Mouse (Mus musculus): Measurements from ENCODE around the gene Myo9a.

Myo9a gene

GRCm38 (mm10) chr9:59750267-59751065 is at the start of gene Myo9a, which contains the start of gene Senp8:
Myo9a (plus strand) TSS chr9:59750896.
Senp8 (minus strand) TSS chr9:59750710.
- DNase-seq (ENCODE audit: low spot score) = peak; percentile 100

DNA sequence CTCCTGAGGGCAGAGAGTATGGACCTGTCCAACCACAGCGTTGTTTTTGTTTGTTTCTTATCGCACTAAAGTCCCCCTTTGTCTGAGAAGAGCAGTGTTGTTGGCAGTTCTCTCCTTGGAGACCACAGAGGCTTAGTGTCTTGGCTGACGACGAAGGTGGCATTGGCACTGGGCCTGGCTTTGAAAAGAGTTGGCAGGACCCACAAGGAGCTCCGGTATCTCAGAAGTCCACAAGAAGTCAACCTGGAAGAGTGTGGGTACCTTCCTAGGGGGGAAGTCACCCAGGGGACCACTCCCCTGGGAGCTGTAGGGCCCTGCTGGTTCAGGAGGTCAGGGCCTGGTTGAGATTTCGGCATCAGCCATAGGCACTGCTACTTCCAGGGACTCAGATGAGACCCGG is 49.6 kb upstream of the Myo9a start:
- no peak for DNase-seq (ENCODE audit: low spot score)

DNA sequence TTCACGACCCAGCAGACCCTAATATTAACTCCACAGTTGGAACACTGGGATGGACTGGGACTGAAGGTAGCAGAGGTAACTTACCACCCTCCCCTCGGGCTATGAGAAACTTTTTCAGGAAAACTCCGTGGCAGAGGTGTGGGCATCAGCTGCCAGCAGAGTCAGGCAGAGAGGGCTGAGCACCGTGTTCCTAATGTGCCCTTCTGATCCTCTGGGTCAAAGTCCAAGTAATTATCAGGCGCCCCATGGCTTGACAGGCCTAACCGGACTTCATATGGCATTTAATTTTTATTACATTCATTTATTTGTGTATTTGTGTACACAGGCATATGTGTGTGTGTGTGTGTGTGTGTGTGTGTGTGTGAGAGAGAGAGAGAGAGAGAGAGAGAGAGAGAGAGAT is 47.6 kb upstream of the Myo9a start:
- no peak for DNase-seq (ENCODE audit: low spot score)

DNA sequence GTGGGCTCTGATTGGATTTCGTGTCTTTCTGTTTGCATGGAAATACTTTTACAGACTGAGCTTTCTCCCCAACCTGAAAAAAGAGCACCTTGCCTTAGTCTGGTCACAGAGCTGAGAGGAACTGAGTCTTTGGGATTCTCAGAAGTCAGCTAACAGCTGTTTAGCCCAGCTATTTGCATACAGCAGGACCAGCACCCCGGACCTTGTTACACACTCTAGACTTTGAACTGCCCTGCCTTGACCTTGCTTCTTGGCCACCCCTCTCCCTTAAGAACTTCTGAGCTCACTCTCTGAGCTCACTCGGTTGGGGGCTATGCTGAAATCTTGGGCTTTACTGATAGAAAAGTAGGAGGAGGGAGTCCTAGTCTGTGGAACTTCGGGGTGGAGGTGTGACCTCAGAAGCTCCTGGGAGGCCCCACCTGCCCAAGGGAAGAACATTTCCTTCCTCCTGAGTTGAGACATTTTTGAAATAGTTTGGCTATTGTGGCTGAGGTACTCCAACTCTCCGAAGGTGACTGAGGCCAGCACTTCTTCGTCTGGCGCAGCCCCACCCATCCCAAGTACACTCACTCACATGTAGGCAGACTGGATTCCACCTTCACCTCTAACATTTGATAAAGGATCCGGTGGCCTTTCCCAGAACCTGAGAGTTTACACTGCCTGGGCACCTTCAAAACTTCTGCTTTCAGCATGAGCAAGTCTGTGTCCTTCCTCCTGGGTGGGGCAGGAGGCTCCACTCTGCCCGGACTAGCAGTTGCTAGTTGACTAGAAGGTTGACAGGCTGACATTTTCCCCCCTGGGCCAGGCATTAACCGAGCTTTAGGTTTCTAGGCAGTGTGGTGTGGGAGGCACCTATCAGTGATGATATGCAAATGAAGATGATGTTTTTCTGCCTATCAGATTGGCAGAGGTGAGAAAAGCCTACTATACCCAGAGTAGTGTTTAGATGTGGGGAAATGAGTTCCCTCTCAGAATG is 43.6 kb upstream of the Myo9a start:
- DNase-seq (ENCODE audit: low spot score) = no peak

GRCm38 (mm10) chr9:59709225-59709624 is 41.5 kb upstream of the Myo9a start:
- no peak for DNase-seq (ENCODE audit: low spot score)

DNA sequence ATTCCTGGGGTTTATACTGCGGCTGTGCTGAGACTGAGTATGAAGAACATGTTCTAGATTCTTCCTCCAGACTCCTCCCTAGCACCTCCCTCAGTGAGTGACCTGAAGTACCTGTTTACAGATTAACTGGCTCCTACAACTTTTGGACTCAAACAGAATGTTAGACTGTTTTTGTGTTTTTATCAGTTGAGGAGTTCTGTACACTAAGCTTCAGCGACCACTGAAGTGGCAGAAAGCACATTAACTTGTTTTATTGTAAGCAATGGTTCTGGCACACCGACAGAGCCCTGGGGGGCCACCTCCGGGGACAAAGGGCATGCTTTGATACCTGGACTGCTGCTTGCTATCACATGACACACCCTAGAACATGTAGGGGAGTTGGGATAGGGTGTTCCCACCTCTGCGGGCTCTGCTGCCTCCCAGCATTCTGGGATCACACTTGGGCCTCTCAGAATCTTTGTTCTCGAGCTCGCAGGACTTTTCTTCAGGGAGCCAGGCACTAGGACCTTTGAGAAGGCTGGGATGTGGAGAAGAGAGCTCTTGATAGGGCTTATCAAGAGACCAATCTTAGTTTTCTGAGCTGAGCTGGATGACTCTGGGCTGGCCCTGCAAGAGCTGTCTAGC is 34.3 kb upstream of the Myo9a start:
- no peak for DNase-seq (ENCODE audit: low spot score)

DNA sequence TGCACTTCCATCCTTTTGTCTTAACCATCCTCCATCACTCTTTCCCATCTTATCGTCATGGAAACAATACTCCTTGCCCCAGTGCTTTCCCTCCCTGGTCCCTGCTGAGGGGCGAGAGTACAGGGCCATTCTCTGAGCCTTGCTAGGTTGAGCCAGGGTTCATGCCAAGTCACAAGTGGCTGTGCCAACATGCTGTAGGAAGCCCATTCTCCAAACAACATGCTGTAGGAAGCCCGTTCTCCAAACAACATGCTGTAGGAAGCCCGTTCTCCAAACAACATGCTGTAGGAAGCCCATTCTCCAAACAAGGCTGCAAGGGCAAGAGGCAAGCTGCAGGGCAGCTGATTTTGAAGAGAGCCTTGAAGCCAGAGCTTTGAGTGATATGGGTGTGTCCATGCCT is 32.5 kb upstream of the Myo9a start:
- no peak for DNase-seq (ENCODE audit: low spot score)

GRCm38 (mm10) chr9:59721144-59721543 is 29.6 kb upstream of the Myo9a start:
- DNase-seq (ENCODE audit: low spot score) = no peak

DNA sequence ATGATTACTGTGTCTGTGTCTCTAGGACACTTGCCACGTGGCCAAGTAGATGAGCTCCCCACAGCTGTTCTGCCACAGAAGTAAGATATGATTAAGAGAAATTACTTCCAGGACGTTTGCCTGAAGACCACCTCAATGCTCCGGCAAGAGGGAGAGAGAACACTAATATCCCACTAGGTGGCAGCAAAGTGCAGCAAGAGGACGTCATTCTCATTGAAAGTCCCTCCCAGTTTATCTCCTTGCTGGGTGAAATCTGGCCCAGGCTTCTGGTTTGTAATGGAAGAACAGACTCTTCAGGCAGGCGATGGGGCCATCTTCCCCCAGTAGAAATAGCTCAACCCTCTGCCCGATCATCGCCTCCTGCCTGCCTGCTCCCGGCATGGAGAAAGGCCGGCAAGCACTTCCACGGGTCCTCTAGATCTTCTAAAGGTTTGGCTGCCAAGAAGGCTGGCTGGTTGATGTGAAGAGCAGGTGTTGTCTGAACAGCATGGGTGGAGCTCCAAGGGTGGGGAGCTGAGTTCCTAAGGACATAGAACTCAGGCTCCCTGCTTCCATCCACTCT is 27.5 kb upstream of the Myo9a start:
- DNase-seq (ENCODE audit: low spot score) = peak; percentile 58

GRCm38 (mm10) chr9:59723791-59724442 is 26.8 kb upstream of the Myo9a start:
- DNase-seq (ENCODE audit: low spot score) = no peak

DNA sequence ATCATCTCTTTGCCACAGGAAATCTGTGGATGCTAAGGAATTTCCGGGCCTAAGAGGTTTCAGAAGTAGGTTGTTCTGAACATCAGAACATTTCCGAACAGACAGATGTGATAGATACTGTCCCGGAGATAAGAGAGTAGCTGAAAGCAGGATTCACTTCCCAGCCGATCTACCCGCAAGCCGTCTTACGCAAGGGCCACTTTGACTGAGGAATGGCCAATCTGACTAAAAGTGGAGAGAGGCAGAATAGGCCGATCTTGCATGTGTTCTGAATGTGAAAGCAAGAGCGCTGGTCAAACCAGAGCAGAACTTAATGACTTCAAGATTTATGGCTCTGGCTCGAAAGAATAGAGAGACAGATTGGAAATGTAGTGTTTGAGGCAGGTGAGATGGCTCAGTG is 25.2 kb upstream of the Myo9a start:
- DNase-seq (ENCODE audit: low spot score) = no peak

DNA sequence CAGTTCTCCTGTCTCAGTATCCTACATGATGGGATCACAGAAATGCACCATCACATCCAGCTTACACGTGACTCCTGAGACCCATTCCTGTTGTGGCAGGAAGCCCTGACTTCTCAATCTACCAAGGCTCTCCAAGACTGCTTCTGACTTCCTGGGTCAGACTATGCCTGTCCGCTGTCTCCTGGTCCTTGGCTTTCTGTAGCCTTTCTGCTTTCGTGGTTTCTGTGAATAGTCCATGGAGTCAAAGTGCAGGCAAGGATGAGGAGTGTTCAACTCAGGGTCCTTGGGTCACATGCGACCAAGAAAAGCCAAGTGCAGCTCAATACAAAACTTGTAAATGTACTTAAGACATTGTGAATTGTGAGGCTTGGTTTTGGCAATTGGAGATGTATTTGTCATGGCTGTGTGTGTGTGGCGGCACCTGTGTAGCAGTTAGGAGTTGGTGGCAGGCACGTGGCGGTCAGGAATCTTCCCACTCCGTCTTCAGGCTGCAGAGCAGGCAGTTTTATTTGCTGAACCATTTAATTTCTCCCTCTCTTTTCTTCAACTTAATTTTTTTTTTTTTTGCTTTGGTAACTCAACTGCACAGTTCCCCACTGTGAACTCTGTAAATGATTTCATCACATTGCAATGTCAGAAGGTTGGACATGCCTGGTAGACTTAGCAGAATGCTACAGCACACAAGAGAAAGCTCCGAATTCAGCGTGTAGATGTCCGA is 23.0 kb upstream of the Myo9a start:
- DNase-seq (ENCODE audit: low spot score) = no peak

DNA sequence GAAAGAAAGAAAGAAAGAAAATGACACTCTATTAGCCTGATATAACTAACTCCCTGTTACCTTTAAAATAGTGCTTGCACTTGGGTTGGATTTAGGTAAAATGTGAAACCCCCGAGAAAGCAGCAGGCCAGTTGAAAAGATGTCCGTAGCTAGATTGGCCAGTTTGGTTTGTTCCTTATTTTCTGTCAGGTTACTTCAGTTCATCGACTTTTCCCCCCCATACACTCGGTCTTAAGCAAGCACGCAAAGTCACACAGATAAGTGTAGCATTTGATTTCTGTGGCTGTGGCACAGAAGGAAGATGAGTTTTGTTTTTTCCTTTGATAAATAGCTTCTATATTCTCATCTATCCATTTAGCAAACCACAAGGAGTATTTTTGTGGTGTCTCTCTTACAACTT is 19.6 kb upstream of the Myo9a start:
- DNase-seq (ENCODE audit: low spot score) = no peak

DNA sequence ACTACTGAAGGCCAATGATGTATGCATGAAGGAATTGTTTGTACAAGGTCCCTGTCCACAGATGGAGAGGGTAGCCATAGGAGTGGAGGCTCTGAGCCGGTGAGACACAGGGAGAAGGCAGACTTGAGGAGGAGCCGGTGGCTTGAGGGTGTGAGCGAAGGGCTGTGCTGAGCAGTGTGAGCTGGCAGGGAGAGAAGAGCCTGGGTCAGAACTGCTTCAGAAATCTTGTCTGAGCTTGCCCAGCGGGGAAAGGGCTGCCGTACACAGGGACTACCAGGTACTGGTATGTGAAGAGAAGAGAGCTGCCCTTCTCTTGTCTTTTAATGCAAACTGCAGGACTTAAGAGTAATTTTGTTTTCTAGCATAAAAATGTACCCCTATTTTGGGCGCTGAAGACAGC is 17.6 kb upstream of the Myo9a start:
- no peak for DNase-seq (ENCODE audit: low spot score)

DNA sequence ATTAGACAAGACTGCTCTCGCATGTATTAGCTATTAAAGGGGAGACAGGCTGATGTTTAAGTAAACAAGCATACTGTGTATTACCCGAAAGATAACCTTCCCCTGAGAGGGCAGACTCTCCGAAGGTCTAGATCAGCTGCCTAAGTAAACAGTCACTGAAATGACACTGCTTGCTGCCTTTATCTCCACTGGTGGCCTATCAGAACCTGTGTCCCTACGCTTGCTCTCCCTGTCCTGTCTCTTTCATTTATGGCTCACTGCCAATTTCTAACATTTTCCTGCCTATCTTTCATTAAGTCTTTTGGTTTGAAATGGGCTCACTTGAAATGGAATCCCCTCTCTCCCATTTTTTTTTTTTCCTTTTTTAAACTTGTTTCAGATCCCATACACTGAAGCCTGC is 15.3 kb upstream of the Myo9a start:
- DNase-seq (ENCODE audit: low spot score) = no peak

DNA sequence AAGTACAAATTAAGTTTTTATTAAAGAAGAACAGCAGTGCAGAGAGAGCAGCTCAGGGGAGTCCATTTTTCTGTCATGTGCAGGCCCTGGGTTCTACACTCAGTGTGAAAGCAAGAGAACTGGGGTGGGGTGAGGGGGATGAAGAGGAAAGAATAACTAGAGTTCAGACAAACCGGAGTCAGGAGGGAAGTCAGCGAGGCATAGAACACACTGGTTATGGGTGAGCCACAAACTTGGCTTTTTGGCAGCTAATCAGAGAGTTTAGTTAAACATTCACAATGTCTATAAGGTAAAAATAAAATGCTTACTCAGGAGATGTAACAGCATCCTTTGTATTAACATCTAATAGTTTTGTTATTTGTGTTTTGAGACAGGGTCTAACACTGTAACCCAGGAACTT is 10.1 kb upstream of the Myo9a start:
- DNase-seq (ENCODE audit: low spot score) = no peak

GRCm38 (mm10) chr9:59743903-59744302 is 6.8 kb upstream of the Myo9a start:
- no peak for DNase-seq (ENCODE audit: low spot score)

GRCm38 (mm10) chr9:59748387-59748786 is 2.3 kb upstream of the Myo9a start:
- DNase-seq (ENCODE audit: low spot score) = no peak

DNA sequence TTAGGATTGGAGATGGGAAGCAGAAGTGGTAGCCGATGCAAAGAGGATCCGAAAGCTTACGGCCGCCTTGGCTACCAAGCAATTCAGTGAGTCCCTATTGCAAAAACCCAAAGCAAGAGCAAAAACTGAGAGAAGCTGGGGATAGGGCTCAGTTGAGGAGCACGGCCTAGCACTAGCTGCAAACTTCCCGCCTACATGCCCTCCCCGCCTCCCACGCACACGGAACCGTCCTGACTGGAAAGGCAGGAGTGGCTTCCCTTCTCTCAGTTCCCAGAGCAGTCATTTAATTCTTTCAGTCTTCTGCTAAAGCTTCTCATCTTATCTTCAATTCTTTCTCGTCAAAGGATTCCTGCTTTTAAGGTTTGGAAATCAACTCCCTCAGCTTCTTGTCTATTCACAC is 1.7 kb upstream of the Myo9a start:
- no peak for DNase-seq (ENCODE audit: low spot score)

DNA sequence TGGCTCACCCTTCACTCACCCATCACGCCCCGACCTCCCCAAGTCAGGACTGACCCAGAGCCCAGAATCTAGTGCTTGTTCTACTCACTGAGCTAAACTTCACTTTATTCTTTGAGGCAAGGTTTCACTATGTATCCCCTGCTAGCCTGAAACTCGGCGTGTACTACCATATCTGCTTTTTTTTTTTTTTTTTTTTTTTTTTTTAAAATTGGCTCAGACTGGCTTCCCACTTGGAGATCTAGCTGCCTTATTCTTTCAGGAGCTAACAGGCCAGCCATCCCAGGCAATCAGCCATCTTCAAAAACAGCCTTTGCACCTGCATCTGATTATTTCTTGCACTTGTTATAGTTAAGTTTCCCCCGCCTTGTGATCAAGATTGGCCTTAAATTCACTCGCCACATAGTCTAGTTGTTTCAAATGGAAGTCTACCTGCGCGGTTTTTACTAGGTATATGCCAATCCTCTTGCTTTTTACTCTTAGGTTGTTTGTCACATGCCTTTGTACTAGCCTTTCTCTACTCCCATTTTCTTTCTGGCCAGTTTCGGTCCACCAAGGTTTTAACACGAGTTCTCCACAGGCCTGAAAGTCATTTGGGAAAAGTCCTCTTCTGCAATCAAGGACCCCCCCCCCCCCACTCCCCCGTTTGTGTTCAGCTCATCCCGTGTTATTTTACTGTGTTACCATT is 973 bp upstream of the Myo9a start:
- no peak for DNase-seq (ENCODE audit: low spot score)

Data from T-cell, adult 2 months (primary cell).